Mouse (Mus musculus) mature B cell (primary cell): Measurements from ENCODE around the gene Col6a6.
"Not testable (repeated sequence)": the region's sequence is repeated elsewhere in the genome, so short reads cannot be mapped to it uniquely, and the experiment has no call there.

ENCODE experiments used
- in situ Hi-C: fragments of 300-500 bp; cut with MboI; formaldehyde crosslinking; loops from 2 replicates; pipeline ENCODE4 v1.14.3; 2019

Col6a6 gene

DNA sequence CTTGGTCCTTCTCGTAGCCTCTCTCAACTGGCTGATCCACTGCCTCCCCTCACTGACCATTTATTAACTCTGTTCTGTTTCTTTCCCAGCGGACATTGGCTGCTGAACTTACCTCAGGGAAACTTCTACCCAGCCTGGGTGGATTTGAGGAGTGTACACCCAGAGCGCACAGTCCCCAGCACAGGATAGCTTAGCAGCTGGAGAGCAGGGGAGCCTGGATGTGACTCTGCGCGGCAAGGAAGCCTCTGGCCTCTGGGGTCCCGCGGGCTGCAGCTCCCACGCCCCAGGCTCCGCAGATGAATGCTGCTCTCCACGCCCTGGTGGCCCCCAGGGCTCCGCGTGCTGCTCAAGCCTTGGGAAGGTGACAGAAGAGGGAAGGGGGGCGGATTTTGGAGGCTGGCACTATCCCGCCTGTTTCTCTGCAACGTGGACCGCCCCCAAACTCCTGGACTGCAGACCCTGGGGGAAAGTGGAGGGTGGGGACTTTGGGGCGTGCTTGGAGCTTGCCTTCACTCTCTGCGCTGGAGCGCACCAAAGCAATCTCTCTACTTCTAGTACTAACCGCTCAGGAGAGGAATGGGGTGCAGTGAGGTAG, at the start of gene Col6a6:
TSS of gene Col6a6 (minus strand) at position 370 of the 595 bp plus-strand sequence.
- in situ Hi-C loops = no loop called here

DNA sequence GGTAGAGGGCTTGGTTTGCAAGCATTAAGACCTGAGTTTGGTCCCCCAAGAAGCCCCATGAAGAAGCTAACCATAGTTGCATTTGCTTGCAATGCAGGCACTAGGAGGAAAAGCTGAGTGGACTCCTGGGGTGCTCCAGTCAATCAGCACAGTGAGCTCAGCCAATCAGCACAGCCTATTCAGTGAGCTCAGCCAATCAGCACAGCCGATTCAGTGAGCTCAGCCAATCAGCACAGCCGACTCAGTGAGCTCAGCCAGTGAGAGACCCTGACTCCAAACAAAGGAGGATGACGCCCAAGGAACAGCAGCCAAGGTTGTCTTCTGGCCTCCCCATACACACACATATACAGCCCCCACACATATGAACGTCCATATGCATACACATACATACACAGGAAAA, 48.2 kb upstream of the Col6a6 start:
- in situ Hi-C loops = no loop called here

DNA sequence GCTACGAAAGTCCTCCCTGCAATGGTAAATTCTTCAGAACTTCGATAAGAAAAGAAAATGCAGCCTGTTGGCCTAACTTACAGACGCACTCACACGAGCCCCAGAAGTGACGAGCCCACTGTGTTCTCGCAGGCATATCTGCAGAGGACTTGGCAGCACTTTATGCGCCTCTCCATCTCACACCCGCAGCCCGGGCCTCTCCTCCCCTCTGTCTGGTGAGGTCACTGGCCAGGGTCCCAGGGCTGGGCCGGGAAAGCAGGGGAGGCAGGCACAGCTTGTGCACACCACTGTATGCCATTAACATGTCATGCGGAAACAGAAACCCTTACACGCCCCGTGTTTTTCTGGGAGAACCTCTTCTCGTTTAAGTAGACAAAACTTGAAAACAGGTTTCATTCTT, 43.7 kb upstream of the Col6a6 start:
- in situ Hi-C loops = loop anchor here (25.0 kb wide), 1 partner anchor 184 kb away; no protein-coding TSS in a partner anchor

DNA sequence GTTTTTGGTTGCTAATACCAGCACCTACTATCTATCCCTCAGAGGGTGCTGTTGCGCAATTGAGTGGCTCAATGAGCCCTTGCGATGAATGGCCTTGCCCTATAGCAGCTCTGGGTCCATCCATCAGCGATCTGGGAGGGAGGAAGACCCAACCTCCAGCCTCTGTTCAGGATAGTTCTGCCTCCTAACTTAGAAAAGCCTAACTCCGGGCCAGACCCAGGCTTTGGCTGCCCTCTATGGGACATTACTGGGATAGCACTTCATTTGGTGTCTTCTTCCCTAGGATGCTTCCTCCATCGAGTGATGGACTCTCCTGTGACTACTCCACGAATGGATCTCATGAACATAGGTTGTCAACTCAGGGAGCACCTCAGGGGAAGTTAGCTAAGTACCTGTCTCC, 29.8 kb upstream of the Col6a6 start:
- in situ Hi-C loops = loop anchor here (25.0 kb wide), 1 partner anchor 170 kb away; no protein-coding TSS in a partner anchor

DNA sequence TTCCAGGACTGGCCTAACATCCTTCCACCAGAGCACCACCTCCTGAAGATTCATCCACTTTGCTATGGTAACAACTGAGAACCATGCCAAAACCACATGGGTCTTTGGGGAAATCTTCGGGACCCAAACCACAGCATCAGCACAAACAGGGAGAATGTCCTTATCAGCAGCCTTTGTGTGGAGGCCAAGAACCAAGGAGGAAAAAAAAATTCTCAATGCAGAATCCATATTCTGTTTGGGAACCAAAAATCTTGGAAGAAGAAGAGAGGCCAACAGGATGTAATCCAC, 24.8 kb upstream of the Col6a6 start:
- in situ Hi-C loops = loop anchor here (25.0 kb wide), 1 partner anchor 165 kb away; no protein-coding TSS in a partner anchor

DNA sequence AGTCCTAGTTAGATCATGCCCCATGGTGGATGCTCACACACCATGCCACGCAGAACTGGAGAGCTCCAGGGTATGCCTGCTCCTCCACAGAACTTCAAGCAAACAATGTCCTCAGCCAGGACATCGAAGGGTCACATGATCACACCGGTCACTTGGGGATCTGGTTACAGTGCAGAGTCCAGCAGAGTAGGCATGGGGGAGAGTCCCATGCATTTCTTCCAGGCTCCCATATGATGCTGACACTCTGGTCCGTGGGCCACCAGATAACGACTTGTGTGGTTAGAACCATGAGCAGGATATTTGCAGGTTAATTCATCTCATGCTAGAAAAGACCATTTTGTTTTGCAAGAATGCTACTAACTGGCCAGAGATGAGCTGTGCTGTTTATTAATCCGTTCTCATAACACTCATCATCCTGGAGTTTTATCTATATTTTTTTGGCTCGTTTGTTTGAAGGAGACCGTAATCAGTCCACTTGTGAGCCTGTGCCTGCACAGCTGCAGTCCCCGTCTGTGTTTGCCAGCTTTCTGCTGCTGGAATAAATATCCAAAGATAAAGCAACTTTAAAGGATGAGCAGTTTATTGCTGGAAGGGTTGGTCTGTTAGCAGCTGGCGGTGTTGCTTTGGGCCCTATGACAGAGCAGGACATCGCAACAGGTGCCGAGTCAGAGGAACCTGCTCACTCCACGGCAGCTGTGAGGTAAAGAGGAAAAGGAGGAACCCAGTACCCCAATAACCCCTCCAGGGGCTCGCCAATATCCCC, 24.2 kb upstream of the Col6a6 start:
- in situ Hi-C loops = loop anchor here (25.0 kb wide), 1 partner anchor 165 kb away; no protein-coding TSS in a partner anchor

DNA sequence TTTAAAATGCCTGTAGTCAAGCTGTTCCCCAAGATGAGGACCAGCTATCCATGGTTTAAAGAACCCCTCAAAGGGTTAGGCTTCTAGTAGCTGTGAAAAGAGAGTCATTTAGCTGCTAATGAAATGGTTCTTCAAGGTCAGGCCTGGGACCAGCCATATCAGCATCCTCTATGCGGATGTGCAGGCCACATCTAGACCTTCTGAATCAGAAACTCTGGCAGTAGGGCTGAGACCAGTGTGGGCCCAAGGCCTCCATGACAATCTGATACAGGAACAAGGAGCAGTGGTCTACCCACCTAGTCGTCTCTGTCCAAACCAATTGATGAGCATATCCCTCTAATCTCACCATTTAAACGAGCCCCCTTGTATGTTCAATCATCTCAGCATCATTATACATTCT, 23.1 kb upstream of the Col6a6 start:
- in situ Hi-C loops = loop anchor here (25.0 kb wide), 1 partner anchor 164 kb away; no protein-coding TSS in a partner anchor

DNA sequence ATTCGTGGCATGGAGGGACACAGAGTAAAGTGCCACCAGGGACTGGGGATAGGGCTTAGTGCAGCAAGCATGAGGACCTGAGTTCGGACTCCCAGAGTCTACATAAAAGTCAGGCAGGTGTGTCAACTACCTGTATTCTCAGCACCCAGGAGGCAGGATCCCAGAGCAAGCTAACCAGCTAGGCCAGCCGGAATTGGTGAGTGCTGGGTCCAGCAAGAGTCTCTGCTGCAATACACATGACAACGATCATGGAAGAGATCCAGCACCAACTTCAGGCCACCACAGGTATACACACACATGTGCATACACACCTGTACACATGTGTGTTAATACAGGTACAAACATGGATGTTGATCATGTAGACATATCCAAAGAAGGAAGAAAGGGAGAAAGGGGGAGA, 20.4 kb upstream of the Col6a6 start:
- in situ Hi-C loops = no loop called here

DNA sequence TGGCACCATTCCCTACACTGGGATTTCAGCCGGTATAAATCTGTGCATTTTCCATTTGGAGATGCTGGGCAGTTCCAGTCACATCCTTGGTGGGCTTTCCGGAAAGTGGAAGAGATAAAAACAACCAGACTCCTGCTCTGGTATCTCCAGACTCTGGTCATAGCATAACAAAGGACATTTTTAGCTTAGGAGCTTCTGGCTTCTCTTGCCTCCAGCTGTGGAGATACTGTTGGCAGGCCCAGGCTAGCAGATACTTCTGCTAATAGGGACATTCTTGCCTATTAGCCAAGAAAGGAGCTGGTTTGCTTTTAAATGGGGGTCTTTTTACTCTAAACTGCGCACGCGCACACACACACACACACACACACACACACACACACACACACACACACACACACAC, 19.3 kb upstream of the Col6a6 start:
- in situ Hi-C loops = no loop called here

DNA sequence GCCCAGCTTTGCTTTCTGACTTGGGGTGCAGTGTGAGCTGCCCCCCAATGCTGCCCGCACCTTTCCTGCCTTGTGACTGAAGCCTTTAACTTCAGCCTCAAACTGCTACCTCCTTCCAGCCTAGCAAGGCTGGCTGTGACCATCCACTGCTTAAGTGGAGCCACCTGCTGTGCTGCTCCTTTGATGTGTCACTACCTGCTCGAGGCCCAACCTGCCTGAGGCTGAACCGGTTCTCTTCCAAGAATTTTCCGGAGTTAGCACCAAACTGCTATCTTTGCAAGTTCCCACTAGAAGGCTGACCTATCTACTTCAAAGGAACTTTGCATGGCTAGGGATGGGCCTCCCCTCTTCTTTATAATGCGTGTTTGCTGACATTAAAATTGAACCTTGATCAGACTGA, 13.4 kb upstream of the Col6a6 start:
- in situ Hi-C loops = not testable (repeated sequence)

DNA sequence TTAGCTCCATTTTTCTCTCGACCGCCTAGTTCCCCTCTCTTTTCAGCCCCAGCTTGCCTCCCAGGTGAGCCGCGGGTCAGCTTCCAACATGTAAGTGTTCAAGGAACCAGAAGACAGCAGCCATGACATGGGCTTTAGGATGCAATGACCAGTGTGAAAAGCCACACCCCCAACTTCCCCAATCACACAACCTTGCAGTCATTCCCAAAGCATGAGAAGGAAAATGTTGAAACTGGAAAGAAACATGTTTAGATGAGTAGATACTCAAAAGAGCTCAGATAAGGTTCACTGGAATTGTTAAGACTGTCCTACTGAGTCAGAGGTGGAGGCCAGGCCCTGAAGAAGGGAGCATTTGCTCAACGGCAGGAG, 11.2 kb upstream of the Col6a6 start:
- in situ Hi-C loops = no loop called here

DNA sequence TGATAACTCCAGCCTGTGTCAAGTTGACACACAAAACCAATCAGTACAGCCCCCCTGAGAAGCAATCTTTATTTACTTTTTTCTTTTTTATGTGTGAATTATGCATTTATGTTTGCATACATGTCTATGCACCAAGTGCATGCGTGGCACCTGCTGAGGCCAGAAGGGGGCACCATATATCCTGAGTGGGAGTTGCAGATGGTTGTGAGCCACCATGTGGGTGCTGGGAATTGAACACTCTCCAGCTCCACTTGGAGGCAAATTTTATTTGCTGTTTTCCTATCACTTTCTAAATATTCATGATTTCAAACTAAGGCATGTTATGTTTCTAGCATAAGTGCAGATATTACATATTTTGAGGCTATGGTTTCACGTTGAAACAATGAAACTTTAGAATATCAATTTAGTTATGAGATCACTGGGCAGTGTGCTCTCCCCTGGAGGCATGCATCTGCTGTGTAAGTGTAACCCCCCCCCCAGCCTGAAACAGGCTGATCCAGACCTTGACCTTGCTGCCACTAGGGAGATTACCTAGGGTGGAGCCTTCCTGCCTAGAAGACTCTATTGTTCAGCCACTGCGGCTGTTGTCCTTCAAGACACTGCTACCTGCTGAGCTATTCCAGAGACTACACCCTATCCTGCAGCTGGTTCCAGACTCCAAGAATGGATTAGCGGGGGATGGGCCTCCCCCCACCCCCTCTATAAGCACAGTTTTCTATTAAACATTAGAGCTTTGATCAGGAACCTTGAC, 10.6 kb upstream of the Col6a6 start:
- in situ Hi-C loops = no loop called here

DNA sequence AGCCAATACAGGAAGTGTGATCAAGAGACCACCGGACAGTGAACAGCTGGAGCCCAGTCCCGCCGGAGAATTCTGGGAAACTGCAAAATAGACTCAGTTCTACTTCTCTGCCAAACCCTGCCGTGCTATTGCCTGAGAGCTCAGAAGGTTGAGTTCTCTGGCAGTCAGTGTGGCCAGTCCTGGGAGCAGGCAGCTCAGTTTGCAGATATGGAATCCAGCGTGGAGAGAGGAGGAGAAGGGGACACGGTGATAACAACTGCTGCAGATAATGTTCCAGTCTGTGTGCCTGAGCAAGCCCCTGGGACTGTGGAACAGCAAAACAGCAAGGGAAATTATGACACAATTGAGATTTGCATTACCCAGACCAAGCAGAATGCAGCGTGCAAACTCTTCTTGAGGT, 7.6 kb upstream of the Col6a6 start:
- in situ Hi-C loops = no loop called here

DNA sequence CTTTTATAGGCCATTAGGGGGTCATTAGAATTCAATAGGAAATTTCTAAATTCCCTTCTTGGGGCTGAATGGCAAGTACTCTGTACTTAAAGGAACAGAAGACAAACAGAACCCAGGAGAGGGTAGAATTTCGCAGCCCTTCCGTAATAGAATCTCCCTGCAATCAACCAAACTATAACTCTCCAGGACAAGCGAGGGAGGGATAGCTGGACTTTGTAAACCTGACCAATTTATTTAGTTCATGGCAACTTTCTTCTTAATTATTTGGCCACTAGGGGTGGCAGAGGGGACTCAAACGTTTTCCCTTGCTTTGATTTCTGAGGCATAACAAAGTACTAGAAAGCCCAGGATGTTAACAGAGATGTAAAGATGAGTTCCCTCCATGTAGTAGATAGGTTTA, 6.8 kb upstream of the Col6a6 start:
- in situ Hi-C loops = no loop called here

DNA sequence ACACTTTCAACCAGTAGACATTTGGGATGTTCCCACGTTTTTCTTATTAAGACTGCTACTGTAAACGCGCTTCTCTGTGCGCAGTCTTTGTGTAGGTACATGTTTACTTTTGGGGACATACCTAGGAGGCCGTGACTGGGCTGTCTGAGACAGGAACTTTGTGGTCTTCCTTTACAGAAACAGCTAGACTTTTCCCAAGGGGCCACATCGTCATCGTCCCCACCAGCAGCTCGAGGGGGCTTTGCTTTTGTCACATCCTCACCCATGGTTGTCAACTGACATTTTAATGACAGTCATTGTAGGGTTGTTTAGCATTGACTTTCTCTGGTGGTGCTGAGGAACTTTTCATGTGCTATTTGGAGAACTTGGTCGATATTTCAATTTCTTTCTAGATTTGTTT, 3.3 kb upstream of the Col6a6 start:
- in situ Hi-C loops = no loop called here

DNA sequence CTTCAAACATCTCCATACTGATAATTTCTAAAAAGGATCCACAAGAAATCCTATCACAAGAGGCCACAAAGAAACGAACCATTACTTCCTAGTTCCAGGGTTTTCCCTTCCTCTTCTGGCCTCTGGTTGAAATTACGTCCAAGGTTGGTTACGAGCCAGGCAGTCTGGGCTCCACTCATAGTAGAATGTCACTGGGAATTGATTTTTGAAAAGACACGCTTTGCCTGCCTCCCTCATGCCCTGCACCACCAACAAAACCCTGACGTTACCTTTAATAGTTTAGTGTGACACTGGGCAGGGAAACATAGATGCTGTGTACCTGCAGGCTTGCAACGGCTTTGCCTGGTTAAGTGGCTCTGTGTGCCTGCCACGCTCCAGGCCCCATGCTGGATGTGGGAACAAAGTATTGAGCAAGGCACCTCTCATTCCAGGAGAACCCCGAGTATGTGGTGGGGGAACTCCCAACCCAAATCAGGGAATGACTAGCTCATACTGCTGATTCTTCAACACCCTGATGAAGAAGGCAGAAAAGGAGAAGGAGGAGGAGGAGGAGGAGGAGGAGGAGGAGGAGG, 798 bp downstream of the Col6a6 start:
- in situ Hi-C loops = no loop called here

DNA sequence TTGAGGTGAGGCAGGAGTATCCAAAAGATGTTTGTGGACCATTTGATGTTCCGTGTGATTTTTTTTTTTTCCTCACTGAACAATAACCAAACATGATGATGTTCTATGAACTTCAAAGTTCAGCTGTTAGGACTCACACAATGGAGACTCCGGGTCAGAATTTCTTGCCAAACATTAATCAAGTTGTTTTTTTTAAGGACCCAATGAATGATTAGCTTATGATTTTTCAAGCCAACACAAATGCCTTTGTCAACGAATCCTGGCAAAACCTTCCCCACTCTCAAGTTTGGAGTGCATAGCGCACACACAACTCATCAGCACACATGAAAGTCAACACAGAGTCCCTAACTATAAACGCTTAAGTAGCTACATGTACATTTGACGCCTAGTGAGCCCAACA, 7.2 kb downstream of the Col6a6 start:
- in situ Hi-C loops = no loop called here

DNA sequence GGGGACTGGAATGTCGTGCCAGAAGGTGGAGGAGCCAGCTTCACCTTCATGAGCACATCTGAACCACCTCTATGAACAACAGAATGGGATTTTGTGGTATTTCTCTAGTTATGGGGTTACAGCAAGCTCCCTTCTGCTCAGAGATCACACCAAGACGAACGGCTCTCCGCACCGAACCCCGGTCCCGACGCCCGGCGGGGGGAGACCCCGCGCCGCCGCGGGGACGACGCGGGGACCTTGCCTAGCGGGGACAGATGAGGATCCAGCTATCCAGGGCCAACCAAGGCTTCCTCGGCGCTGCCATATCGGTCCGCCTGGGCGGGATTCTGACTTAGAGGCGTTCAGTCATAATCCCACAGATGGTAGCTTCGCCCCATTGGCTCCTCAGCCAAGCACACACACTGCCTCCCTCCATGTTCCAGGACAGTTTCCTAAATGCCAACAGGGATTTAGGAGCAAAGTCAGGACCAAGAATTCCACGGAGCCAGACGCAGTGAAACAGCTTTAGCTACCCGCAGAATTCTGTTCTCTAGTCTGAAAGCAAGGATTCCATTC, 8.7 kb downstream of the Col6a6 start:
- in situ Hi-C loops = no loop called here

DNA sequence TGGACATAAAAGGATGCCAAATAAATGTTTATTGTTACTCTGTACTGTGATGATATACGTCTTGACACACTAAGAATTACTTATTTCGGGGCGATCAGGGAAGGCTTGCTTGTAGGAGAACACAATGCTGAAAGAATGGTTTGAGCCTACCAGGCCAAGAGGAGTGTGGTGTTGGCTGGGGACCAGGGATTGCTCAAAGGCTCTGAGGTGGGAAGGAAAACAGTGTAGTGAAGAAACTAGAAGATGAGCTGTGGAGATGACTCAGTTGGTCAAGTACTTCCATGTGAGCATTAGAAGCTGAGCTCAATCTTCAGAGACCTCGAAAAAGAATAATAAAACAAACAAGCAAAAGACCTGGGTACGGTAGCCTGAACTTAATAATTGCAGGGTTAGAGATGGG, 13.5 kb downstream of the Col6a6 start:
- in situ Hi-C loops = no loop called here

DNA sequence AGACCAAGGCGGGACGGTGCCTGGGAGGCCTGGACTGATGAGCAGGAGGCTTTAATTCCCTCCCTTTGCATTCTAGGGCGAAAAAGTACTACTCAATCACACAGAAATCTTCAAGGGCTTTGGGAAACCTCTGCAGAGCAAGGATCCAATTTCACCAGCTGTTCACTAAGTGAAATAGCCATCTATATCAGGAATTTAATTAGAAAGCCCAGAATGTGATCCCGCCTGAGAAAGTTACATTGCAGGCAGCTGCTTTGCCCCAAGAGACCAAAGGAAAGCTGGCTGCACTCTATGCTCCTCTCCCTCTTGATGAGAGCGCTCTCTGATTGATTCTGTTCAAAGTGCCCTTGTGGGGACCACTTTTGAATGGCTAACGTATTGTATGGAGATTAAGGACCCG, 16.5 kb downstream of the Col6a6 start:
- in situ Hi-C loops = no loop called here

DNA sequence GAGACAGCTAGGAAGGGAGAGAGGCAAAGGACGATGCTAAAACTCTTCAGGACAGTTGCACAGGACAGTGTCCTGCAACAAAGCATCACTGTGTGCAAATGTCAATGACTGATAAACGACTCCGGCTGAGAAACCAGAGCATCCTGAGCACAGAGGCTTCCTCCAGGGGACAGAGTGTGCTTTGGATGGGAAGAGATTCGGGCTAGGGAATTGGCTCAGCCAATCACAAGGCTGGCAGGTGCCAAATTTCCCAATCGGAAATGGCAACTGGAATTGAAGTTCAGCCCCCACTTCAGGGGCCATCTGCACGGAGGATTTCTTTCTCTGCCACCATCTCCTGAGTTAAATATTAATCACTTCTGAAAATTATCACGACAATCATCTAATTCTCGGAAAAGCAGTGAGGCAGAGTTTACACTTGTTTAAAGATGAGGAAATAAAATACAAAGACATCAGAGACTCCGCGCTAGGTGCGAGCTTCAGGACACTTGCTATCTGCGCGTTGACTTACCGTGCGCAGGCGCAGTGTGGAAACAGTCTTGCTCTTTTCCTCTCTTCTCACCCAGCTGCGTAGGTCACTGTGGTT, 18.9 kb downstream of the Col6a6 start:
- in situ Hi-C loops = no loop called here

DNA sequence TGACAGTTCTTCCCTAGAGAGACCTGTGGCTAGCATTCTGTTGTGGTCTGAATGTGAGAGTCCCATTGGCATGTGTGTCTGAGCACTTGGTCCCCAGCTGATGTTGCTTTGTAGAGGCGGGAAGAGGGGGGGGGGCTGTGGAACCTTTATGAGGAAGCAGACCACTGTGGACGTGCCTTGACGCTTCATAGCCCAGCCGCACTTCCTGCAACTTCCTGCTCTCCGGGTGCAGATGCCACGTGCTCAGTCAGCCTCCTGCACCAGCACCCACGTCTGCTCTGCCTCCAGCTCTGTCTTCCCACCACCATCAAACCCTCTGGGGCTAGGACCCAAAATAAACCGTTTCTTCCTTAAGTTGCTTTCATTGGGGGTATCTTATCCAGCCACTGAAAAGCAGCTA, 24.5 kb downstream of the Col6a6 start:
- in situ Hi-C loops = no loop called here
